Mouse (Mus musculus): Measurements from ENCODE around the gene Slc5a2. TPM values are rescaled to one million over a fixed set of nuclear protein-coding genes. Genes with fewer than 3 reads are reported as not detected.
A peak's percentile ranks its signal among the peaks of the same experiment; 100 is the strongest.

The Slc5a2 gene
- polyA plus RNA-seq, 1 experiment from 2014 or later: 0.22 TPM

- 70% methylated on average over 8 of the region's 8 CpGs for WGBS
- Histone ChIP-seq H3K4me3 (ENCODE audit: control insufficient read depth in 1 of 2, insufficient read depth in 1 of 2, low read depth in 1 of 2, low read length in 2 of 2) (no peak overlapping the region), H3K36me3 (ENCODE audit: control insufficient read depth, insufficient read depth, low read length) (no peaks in the 10 kb centered on the region), H3K4me1 (ENCODE audit: control insufficient read depth in 2 of 2, insufficient read depth in 2 of 2, low read length in 2 of 2) (peaks cover 8 to 9% of the 10 kb centered on the region in 2 experiments), H3K4me2 (ENCODE audit: low read length) (no peak overlapping the region), H3K9me3 (ENCODE audit: control insufficient read depth, low read length) (no peaks in the 10 kb centered on the region), H3K27ac (replicated peaks in 1 of 2; ENCODE audit: control insufficient read depth in 1 of 2, insufficient read depth in 1 of 2, low read depth in 2 of 2, low read length in 2 of 2) (no peak overlapping the region), H3K27me3 (ENCODE audit: control insufficient read depth, insufficient read depth, low read length) (no peaks in the 10 kb centered on the region), H3K9ac (ENCODE audit: low read length) (no peak overlapping the region)
- ATAC-seq (ENCODE audit: insufficient number of reproducible peaks, insufficient read depth, low FRiP score, low read depth): no peak
These were observed 46.4 kb downstream of the Slc5a2 start for GRCm38 (mm10) chr7:128311811-128312210.

- Histone ChIP-seq H3K27me3 (ENCODE audit: control insufficient read depth, insufficient read depth, low read length) (no peaks in the 10 kb centered on the region), H3K4me2 (ENCODE audit: low read length) (no peak overlapping the region), H3K36me3 (ENCODE audit: control insufficient read depth, insufficient read depth, low read length) (no peaks in the 10 kb centered on the region), H3K27ac (replicated peaks in 1 of 2; ENCODE audit: control insufficient read depth in 1 of 2, insufficient read depth in 1 of 2, low read depth in 2 of 2, low read length in 2 of 2) (no peak overlapping the region), H3K9me3 (ENCODE audit: control insufficient read depth, low read length) (no peaks in the 10 kb centered on the region), H3K4me1 (ENCODE audit: control insufficient read depth in 2 of 2, insufficient read depth in 2 of 2, low read length in 2 of 2) (peaks cover 8 to 9% of the 10 kb centered on the region in 2 experiments), H3K9ac (ENCODE audit: low read length) (no peak overlapping the region), H3K4me3 (ENCODE audit: control insufficient read depth in 1 of 2, insufficient read depth in 1 of 2, low read depth in 1 of 2, low read length in 2 of 2) (no peak overlapping the region)
- ATAC-seq (ENCODE audit: insufficient number of reproducible peaks, insufficient read depth, low FRiP score, low read depth): no peak
- WGBS: 75% methylated on average over 13 of the region's 13 CpGs
These were observed 47.1 kb downstream of the Slc5a2 start for GRCm38 (mm10) chr7:128312375-128313059.

GRCm38 (mm10) chr7:128313601-128314000, 48.1 kb downstream of the Slc5a2 start:
- Histone ChIP-seq H3K36me3 (ENCODE audit: control insufficient read depth, insufficient read depth, low read length) (no peaks in the 10 kb centered on the region), H3K27ac (replicated peaks in 1 of 2; ENCODE audit: control insufficient read depth in 1 of 2, insufficient read depth in 1 of 2, low read depth in 2 of 2, low read length in 2 of 2) (no peak overlapping the region), H3K9ac (ENCODE audit: low read length) (no peak overlapping the region), H3K4me2 (ENCODE audit: low read length) (no peak overlapping the region), H3K9me3 (ENCODE audit: control insufficient read depth, low read length) (no peaks in the 10 kb centered on the region), H3K27me3 (ENCODE audit: control insufficient read depth, insufficient read depth, low read length) (no peaks in the 10 kb centered on the region), H3K4me1 (ENCODE audit: control insufficient read depth in 2 of 2, insufficient read depth in 2 of 2, low read length in 2 of 2) (peaks cover 8 to 9% of the 10 kb centered on the region in 2 experiments), H3K4me3 (ENCODE audit: control insufficient read depth in 1 of 2, insufficient read depth in 1 of 2, low read depth in 1 of 2, low read length in 2 of 2) (no peak overlapping the region)
- ATAC-seq (ENCODE audit: insufficient number of reproducible peaks, insufficient read depth, low FRiP score, low read depth): no peak
- 73% methylated on average over 2 of the region's 2 CpGs for WGBS

GRCm38 (mm10) chr7:128314491-128314890, 49.0 kb downstream of the Slc5a2 start:
- ATAC-seq (ENCODE audit: insufficient number of reproducible peaks, insufficient read depth, low FRiP score, low read depth): no peak
- 59% methylated on average over 7 of the region's 7 CpGs for WGBS
- no peaks in the 10 kb centered on the region for H3K9me3 ChIP-seq (ENCODE audit: control insufficient read depth, low read length)

GRCm38 (mm10) chr7:128317011-128317410, 51.6 kb downstream of the Slc5a2 start:
- H3K36me3 ChIP-seq (ENCODE audit: control insufficient read depth, insufficient read depth, low read length): no peaks in the 10 kb centered on the region
- no peaks in the 10 kb centered on the region for H3K9me3 ChIP-seq (ENCODE audit: control insufficient read depth, low read length)
- no peak overlapping the region for H3K9ac ChIP-seq (ENCODE audit: low read length)
- peak; percentile 17; the same call in 1 of the 2 replicates for ATAC-seq (ENCODE audit: insufficient number of reproducible peaks, insufficient read depth, low FRiP score, low read depth)
- H3K27me3 ChIP-seq (ENCODE audit: control insufficient read depth, insufficient read depth, low read length): no peaks in the 10 kb centered on the region
- H3K4me1 ChIP-seq (ENCODE audit: control insufficient read depth in 2 of 2, insufficient read depth in 2 of 2, low read length in 2 of 2): peaks cover 3 to 13% of the 10 kb centered on the region in 2 experiments; a peak in 3 of 4 replicates
- no peak overlapping the region for H3K27ac ChIP-seq (replicated peaks in 1 of 2; ENCODE audit: control insufficient read depth in 1 of 2, insufficient read depth in 1 of 2, low read depth in 2 of 2, low read length in 2 of 2)
- no peak overlapping the region for H3K4me2 ChIP-seq (ENCODE audit: low read length)
- whole genome bisulfite sequencing: 38% methylated on average over 4 of the region's 4 CpGs
- no peak overlapping the region for H3K4me3 ChIP-seq (ENCODE audit: control insufficient read depth in 1 of 2, insufficient read depth in 1 of 2, low read depth in 1 of 2, low read length in 2 of 2)

More at GRCm38 (mm10) chr7:128314491-128314890, 49.0 kb downstream of the Slc5a2 start:
- Histone ChIP-seq H3K27ac (replicated peaks in 1 of 2; ENCODE audit: control insufficient read depth in 1 of 2, insufficient read depth in 1 of 2, low read depth in 2 of 2, low read length in 2 of 2) (no peak overlapping the region), H3K4me1 (ENCODE audit: control insufficient read depth in 2 of 2, insufficient read depth in 2 of 2, low read length in 2 of 2) (peaks cover 8 to 17% of the 10 kb centered on the region in 2 experiments), H3K9ac (ENCODE audit: low read length) (no peak overlapping the region), H3K4me3 (ENCODE audit: control insufficient read depth in 1 of 2, insufficient read depth in 1 of 2, low read depth in 1 of 2, low read length in 2 of 2) (no peak overlapping the region), H3K4me2 (ENCODE audit: low read length) (no peak overlapping the region), H3K36me3 (ENCODE audit: control insufficient read depth, insufficient read depth, low read length) (no peaks in the 10 kb centered on the region), H3K27me3 (ENCODE audit: control insufficient read depth, insufficient read depth, low read length) (no peaks in the 10 kb centered on the region)

GRCm38 (mm10) chr7:128319140-128319539, 53.7 kb downstream of the Slc5a2 start:
- H3K36me3 ChIP-seq (ENCODE audit: control insufficient read depth, insufficient read depth, low read length): no peaks in the 10 kb centered on the region
- peaks cover 3 to 13% of the 10 kb centered on the region in 2 experiments; a peak in 3 of 4 replicates for H3K4me1 ChIP-seq (ENCODE audit: control insufficient read depth in 2 of 2, insufficient read depth in 2 of 2, low read length in 2 of 2)
- no peak for ATAC-seq (ENCODE audit: insufficient number of reproducible peaks, insufficient read depth, low FRiP score, low read depth)
- no peak overlapping the region for H3K9ac ChIP-seq (ENCODE audit: low read length)
- H3K27me3 ChIP-seq (ENCODE audit: control insufficient read depth, insufficient read depth, low read length): no peaks in the 10 kb centered on the region
- H3K4me3 ChIP-seq (ENCODE audit: control insufficient read depth in 1 of 2, insufficient read depth in 1 of 2, low read depth in 1 of 2, low read length in 2 of 2): no peak overlapping the region
- no peak overlapping the region for H3K27ac ChIP-seq (replicated peaks in 1 of 2; ENCODE audit: control insufficient read depth in 1 of 2, insufficient read depth in 1 of 2, low read depth in 2 of 2, low read length in 2 of 2)
- H3K4me2 ChIP-seq (ENCODE audit: low read length): no peak overlapping the region
- H3K9me3 ChIP-seq (ENCODE audit: control insufficient read depth, low read length): no peaks in the 10 kb centered on the region
- 68% methylated on average over 7 of the region's 7 CpGs for WGBS

GRCm38 (mm10) chr7:128320219-128320816, 54.9 kb downstream of the Slc5a2 start:
- Histone ChIP-seq H3K27me3 (ENCODE audit: control insufficient read depth, insufficient read depth, low read length) (no peaks in the 10 kb centered on the region), H3K9me3 (ENCODE audit: control insufficient read depth, low read length) (no peaks in the 10 kb centered on the region), H3K9ac (ENCODE audit: low read length) (no peak overlapping the region), H3K4me3 (ENCODE audit: control insufficient read depth in 1 of 2, insufficient read depth in 1 of 2, low read depth in 1 of 2, low read length in 2 of 2) (no peak overlapping the region), H3K4me1 (ENCODE audit: control insufficient read depth in 2 of 2, insufficient read depth in 2 of 2, low read length in 2 of 2) (peaks cover 3 to 13% of the 10 kb centered on the region in 2 experiments; a peak in 3 of 4 replicates), H3K4me2 (ENCODE audit: low read length) (no peak overlapping the region), H3K27ac (replicated peaks in 1 of 2; ENCODE audit: control insufficient read depth in 1 of 2, insufficient read depth in 1 of 2, low read depth in 2 of 2, low read length in 2 of 2) (no peak overlapping the region), H3K36me3 (ENCODE audit: control insufficient read depth, insufficient read depth, low read length) (no peaks in the 10 kb centered on the region)
- 72% methylated on average over 2 of the region's 2 CpGs for WGBS
- no peak for ATAC-seq (ENCODE audit: insufficient number of reproducible peaks, insufficient read depth, low FRiP score, low read depth)

Measured in heart, embryonic 14.5 days (tissue).